In genomic region chr3:126660986-126661385, GRCm38 (mm10) we compare ENCODE assay signal across 14 mouse cellular contexts.
DNase-seq lines count a peak whose midpoint lies in the region; ATAC-seq and TF ChIP-seq lines count a peak whose summit lies in the region.
"Had no signal": no experiment of that assay in that cellular context is flagged by ENCODE, and none has a peak within 500 bp of the region (broad histone marks: within the 10 kb centered on the region; RNA-seq: fewer than 3 reads in every experiment).

No protein-coding gene starts in this region.

- 51% methylated on average over 6 of the region's 6 CpGs for whole genome bisulfite sequencing in heart, embryonic 11.5 days (ENCODE audit: insufficient replicate concordance)
- WGBS in heart, embryonic 16.5 days: 35% methylated on average over 6 of the region's 6 CpGs
- WGBS in stomach, postnatal 0 days: 50% methylated on average over 6 of the region's 6 CpGs

- no peak for TF ChIP-seq EP300 in stomach, postnatal 0 days (optimal IDR thresholded peaks at IDR 0.05)

- H3K9me3 ChIP-seq in heart, embryonic 11.5 days (replicated peaks; ENCODE audit: control insufficient read depth, low read length): no peaks in the 10 kb centered on the region
- H3K9me3 ChIP-seq in heart, embryonic 16.5 days (replicated peaks; ENCODE audit: control insufficient read depth, low read length): no peaks in the 10 kb centered on the region
- H3K9me3 ChIP-seq in stomach, postnatal 0 days (ENCODE audit: control insufficient read depth, low read length): no peaks in the 10 kb centered on the region
- H3K9me3 ChIP-seq: embryonic facial prominence, embryonic 10.5 days; forebrain, embryonic 12.5 days; intestine, embryonic 15.5 days; limb, embryonic 10.5 days had no signal

- 0 out of 2 replicates have a peak overlapping the region, but pooled peaks have one; percentile 6 for H3K4me2 ChIP-seq in heart, embryonic 11.5 days
- H3K4me2 ChIP-seq in heart, embryonic 16.5 days (ENCODE audit: low read depth, low read length): peak overlapping the region; percentile 11
- H3K4me2 ChIP-seq in stomach, postnatal 0 days (replicated peaks; ENCODE audit: low read depth): no peak overlapping the region; the same call in 1 of the 2 replicates
- H3K4me2 ChIP-seq: forebrain, embryonic 12.5 days; intestine, embryonic 15.5 days had no signal

- H3K27me3 ChIP-seq in heart, embryonic 11.5 days (ENCODE audit: control insufficient read depth, insufficient read depth, low read length): no peaks in the 10 kb centered on the region
- H3K27me3 ChIP-seq in heart, embryonic 16.5 days (ENCODE audit: control insufficient read depth, insufficient read depth, low read length): no peaks in the 10 kb centered on the region
- no peaks in the 10 kb centered on the region for H3K27me3 ChIP-seq in stomach, postnatal 0 days (ENCODE audit: control insufficient read depth, insufficient read depth, low read length)
- H3K27me3 ChIP-seq: forebrain, embryonic 12.5 days; intestine, embryonic 15.5 days had no signal

- ATAC-seq in heart, embryonic 11.5 days (replicated peaks; ENCODE audit: insufficient number of reproducible peaks, low FRiP score, low TSS enrichment): no peak
- ATAC-seq in heart, embryonic 16.5 days (replicated peaks; ENCODE audit: extremely low read depth, insufficient read depth, low FRiP score): 0 out of 2 replicates have a peak, but pooled peaks have one; percentile 6
- peak; percentile 94 for ATAC-seq in stomach, postnatal 0 days (ENCODE audit: low FRiP score, low TSS enrichment)
- ATAC-seq: liver, postnatal 0 days had no signal

- no peaks in the 10 kb centered on the region for H3K36me3 ChIP-seq in heart, embryonic 11.5 days (ENCODE audit: control insufficient read depth, insufficient read depth, low read length)
- peaks cover 4% of the 10 kb centered on the region; the same call in 1 of the 2 replicates for H3K36me3 ChIP-seq in heart, embryonic 16.5 days (ENCODE audit: control insufficient read depth, insufficient read depth)
- no peaks in the 10 kb centered on the region for H3K36me3 ChIP-seq in stomach, postnatal 0 days (ENCODE audit: control insufficient read depth, insufficient read depth, low read length)
- H3K36me3 ChIP-seq: embryonic facial prominence, embryonic 10.5 days; forebrain, embryonic 12.5 days; intestine, embryonic 15.5 days; limb, embryonic 10.5 days had no signal

- no peak for DNase-seq in heart, adult 8-10 months (ENCODE audit: low spot score)
- DNase-seq in thymus, postnatal 25 days: peak; percentile 20
- DNase-seq in thymus, postnatal 36 days: no peak
- peak; percentile 52 for DNase-seq in stomach, postnatal 0 days (ENCODE audit: low spot score)
- DNase-seq in urinary bladder, postnatal 14 days (ENCODE audit: low spot score): no peak
- DNase-seq in gastrocnemius, postnatal 14 days: no peak
- DNase-seq: liver, postnatal 0 days had no signal

- H3K9ac ChIP-seq in heart, embryonic 11.5 days (ENCODE audit: low read depth, low read length): no peak overlapping the region
- peak overlapping the region; percentile 65 for H3K9ac ChIP-seq in heart, embryonic 16.5 days (ENCODE audit: low read length)
- no peak overlapping the region for H3K9ac ChIP-seq in stomach, postnatal 0 days (ENCODE audit: low read length)
- H3K9ac ChIP-seq: forebrain, embryonic 12.5 days; intestine, embryonic 15.5 days; liver, postnatal 0 days had no signal

- H3K4me1 ChIP-seq in heart, embryonic 11.5 days (ENCODE audit: control insufficient read depth, insufficient read depth, low read length): peaks cover 42% of the 10 kb centered on the region
- peaks cover 66% of the 10 kb centered on the region for H3K4me1 ChIP-seq in heart, embryonic 16.5 days (ENCODE audit: control insufficient read depth, insufficient read depth, low read length)
- no peaks in the 10 kb centered on the region; the same call in 1 of the 2 replicates for H3K4me1 ChIP-seq in stomach, postnatal 0 days (replicated peaks; ENCODE audit: control insufficient read depth, insufficient read depth)

- intact Hi-C loops in gastrocnemius, postnatal 14 days (cut with DNase I; ENCODE audit: low total_unique reads): no loop called here

- TF ChIP-seq CTCF in stomach, postnatal 0 days (IDR thresholded peaks at IDR 0.05; ENCODE audit: low read depth): no peak

- H3K27ac ChIP-seq in heart, embryonic 11.5 days (ENCODE audit: low read depth, low read length): peak overlapping the region; percentile 79
- peak overlapping the region; percentile 81 for H3K27ac ChIP-seq in heart, embryonic 16.5 days (ENCODE audit: low read length)
- H3K27ac ChIP-seq in stomach, postnatal 0 days (replicated peaks): peak overlapping the region; percentile 90
- H3K27ac ChIP-seq: embryonic facial prominence, embryonic 10.5 days; forebrain, embryonic 12.5 days; intestine, embryonic 15.5 days; layer of hippocampus, adult 2 months; limb, embryonic 10.5 days had no signal

- no peak overlapping the region for H3K4me3 ChIP-seq in heart, embryonic 11.5 days (ENCODE audit: low read depth, low read length)
- H3K4me3 ChIP-seq in heart, embryonic 16.5 days (ENCODE audit: low read length): no peak overlapping the region
- no peak overlapping the region for H3K4me3 ChIP-seq in stomach, postnatal 0 days (ENCODE audit: low read depth, low read length)
- H3K4me3 ChIP-seq: embryonic facial prominence, embryonic 10.5 days; forebrain, embryonic 12.5 days; intestine, embryonic 15.5 days; layer of hippocampus, adult 2 months; limb, embryonic 10.5 days had no signal

Comparison
In these comparisons a context has a peak if more than half of its experiments do, and no peak if none do; other contexts are left out.
1. DNase-seq: peak in thymus, postnatal 25 days (single experiment) and stomach, postnatal 0 days (single experiment); none in heart, adult 8-10 months (single experiment), thymus, postnatal 36 days (0 of 2), urinary bladder, postnatal 14 days (single experiment) and gastrocnemius, postnatal 14 days (single experiment).
2. Peak in every context shown above with its lines, with median percentiles within 50 percentile points of each other: H3K27ac ChIP-seq.